Mouse (Mus musculus): ENCODE measurements around the gene Apoe. TPM values are rescaled to one million over a fixed set of nuclear protein-coding genes. Genes with fewer than 3 reads are reported as not detected.

Apoe gene
- total RNA-seq, 2 experiments from 2014 or later = 308 to 344 TPM

DNA sequence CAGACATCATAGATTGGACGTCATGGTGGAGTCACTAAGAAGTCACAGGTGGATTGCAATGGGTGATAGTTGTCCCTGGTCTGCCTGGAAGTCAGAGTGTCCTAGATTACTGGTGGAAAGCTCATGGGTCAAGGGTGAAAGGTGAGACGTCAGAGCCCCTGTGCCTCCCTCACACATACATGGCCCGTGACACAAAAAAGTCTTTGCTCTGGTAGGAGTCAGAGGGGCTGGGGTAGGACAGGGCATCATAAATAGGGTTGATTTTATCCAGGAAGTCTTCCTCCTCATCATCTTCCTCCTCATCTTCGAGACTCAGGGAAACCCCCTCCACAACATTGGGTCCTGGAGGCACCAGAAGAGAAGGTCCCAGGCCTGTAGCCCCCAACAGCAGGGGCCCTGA lies 18.4 kb upstream of the Apoe start:
- intact Hi-C loops (cut with DNase I) = no loop called here
- DNase-seq = no peak

DNA sequence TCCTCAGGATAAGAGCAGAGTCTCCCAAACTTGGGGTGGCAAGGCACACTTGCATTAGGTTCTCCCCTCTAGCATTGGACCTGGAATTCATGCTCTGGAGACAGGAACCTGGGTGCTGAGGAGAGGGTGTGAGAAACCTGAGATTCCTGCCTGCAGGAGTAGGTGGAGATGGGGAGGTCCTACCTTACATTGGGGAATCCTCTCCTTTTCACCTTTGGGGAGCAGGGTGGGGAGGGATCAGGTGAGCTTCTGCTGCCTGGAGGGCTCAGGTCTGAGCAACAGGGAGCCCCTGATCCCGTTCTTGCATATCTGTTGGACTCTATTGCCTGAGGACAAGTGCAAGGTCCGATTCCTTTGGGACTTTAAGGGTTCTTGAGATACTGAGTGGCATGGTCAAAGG lies 17.8 kb upstream of the Apoe start:
- intact Hi-C loops (cut with DNase I) = loop anchor here (1.0 kb wide), 1 partner anchor 32 kb away; no protein-coding TSS in a partner anchor
- DNase-seq = no peak

DNA sequence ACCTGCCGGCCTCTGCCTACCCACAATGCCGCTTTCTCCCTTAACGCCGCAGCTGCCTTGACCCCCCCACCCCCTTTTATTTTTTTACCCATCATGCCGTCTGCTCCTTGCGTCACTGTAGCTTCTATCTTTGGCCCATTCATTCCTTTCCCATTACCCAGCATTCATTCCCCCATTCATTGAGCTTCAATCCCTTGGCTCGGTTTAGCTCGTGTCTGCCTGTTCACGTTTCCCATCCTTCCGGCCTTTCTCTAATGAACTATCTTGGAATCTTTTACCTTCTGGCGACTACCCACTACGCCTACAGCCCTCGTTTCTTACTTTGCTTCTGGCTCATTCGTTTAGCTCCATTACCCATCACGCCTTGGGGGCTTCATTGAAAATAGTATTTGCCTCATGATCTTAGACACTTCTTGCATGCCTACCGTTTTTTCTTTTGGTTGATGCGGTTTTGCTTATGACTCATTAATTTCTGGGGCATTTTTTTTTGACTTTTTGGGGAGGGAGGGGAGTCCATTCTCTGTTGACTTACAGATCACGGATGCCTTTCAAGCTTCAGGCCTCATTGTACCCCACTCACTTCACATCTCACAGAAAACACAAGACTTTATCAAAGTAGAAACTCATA lies 17.2 kb upstream of the Apoe start:
- intact Hi-C loops (cut with DNase I) = loop anchor here (1.0 kb wide), 1 partner anchor 33 kb away; no protein-coding TSS in a partner anchor
- no peak for DNase-seq

DNA sequence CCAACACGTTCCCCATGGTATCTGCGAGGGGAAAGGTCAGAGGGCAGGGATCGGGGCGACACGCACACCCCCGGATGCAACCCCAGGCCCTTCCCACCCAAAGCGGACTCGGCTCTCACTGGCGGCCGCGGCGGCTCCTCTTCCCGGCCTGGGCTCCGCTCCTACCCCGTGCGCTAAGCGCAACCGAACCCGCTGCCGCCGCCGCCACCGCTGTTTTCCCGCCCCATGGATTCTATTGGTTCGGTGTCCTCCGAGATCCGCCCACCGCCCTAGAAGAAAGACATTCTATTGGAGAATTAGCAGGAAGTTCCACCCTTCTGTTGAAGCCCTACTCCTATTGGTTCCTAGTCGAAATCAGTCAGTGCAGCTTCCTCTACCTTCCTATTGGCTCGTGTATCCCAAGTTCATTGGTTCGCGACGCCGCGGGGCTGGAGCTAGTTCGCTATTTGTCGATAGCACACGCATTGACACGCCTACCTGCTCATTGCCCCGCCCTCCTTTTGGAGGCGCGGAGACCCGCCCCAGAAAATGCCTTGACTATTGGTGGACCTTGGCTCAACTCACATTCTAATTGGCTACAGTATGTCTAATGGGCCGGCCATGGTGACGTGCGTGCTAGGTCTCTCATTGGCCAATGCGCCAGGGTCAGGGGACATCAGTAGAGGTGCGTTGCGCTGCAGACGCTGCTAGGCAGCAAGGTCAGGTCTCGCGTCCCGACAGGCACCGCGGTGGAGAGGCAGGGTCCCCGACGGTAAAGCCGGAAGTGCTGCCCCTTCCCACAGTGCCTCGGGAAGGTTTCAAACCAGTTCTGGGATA lies 16.5 kb upstream of the Apoe start, which contains the start of gene Tomm40:
Gene Tomm40, minus strand, starts transcription at position 200 of the 816 bp plus-strand sequence.
- peak; percentile 94 to 95 for DNase-seq
- intact Hi-C loops (cut with DNase I) = loop anchor here (1.0 kb wide), 1 partner anchor 34 kb away; no protein-coding TSS in a partner anchor

DNA sequence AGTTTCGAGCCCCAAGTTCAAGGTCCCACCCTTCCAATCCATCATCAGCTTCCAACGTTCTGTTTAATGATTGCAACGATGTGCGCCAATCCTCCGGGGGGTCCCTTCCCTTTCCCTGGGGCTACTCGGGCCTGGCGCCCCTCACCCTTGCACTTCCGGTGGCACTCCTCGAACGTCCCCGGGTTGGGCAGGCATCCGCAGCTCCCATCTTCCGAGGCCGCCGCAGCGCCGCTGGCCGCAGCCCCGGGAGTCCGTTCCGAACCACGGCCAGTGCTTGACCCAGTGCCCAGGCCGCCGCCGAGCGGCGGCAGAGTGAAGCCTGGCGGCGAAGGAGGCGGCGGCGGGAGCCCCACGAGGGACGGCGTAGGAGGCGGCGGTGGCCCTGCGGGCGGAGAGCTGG lies 15.8 kb upstream of the Apoe start:
- intact Hi-C loops (cut with DNase I) = no loop called here

DNA sequence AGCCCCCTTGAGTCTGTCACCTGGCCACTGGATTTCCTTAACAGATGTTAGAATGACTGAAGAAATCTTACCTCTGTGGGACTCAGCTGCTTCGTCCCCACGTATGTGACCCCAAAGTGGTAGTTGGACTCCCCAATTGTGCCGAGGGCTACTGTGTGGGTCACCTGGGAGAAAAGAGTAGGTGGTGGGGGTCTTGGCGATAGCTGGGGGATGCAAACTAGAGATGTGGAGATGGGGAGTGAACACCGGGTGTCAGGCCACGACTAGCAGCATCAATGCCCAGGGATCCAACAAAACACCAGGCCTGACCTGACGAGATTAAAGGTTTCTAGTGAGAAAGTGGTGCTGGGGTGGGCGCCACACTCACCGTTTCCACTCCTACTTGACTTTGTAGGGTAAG lies 14.6 kb upstream of the Apoe start:
- DNase-seq = no peak
- intact Hi-C loops (cut with DNase I) = loop anchor here (2.0 kb wide), 1 partner anchor 45 kb away; no protein-coding TSS in a partner anchor

More for the DNA sequence above, 15.8 kb upstream of the Apoe start:
- no peak for DNase-seq

DNA sequence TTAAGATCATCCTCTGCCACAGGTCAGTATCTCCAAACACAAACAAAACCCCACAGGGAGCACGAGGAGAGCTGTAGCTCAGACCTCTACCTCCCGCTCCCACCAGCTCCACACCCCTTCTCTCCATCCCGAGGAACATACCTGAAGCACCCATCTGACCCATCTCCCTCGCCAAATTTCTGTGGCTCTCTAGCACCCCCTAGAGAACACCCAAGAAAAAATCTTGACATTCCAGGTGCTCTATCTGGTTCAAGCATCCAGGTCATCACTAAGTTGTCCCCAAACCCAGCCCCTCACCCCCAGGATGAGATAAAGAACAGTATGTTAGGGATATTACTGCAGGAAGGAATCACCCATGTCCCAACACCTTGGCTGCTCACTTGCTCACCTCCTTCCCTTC lies 14.2 kb upstream of the Apoe start:
- DNase-seq = no peak
- intact Hi-C loops (cut with DNase I) = loop anchor here (2.0 kb wide), 1 partner anchor 44 kb away; no protein-coding TSS in a partner anchor

DNA sequence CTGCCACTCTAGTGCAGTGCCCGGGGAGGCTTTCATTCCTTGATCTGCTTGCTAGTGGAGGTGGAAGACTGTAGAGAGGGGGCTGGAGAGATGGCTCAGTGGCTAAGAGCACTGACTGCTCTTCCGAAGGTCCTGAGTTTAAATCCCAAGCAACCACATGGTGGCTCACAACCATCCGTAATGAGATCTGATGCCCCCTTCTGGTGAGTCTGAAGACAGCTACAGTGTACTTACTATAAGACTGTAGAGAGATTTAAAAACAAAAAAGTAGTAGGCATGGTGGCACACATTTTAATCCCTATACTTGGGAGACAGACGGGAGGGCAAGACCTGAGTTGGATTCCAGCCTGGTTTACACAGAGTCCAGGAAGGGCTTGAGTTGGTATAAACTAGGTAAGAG lies 13.4 kb upstream of the Apoe start:
- no peak for DNase-seq
- intact Hi-C loops (cut with DNase I) = loop anchor here (2.0 kb wide), 1 partner anchor 44 kb away; no protein-coding TSS in a partner anchor

DNA sequence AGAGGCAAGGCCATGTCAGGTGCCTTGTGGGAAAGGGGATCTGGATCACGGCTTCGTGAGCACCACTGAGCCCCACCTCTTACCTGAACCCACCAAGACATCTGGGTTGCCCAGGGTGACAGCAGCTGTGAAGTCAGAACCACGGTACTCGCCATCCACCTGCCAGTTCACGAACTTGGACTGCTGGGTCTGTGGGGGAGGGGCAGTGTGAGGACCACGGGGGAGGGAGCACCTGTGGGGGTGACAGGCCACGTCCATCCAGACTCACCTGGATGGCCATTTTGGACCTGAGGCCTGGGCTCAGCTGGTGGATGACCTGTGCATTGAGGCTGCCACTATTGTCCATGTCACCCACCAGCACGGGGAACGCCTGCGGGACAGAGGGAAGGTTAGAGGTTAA lies 11.7 kb upstream of the Apoe start:
- no peak for DNase-seq
- intact Hi-C loops (cut with DNase I) = no loop called here

DNA sequence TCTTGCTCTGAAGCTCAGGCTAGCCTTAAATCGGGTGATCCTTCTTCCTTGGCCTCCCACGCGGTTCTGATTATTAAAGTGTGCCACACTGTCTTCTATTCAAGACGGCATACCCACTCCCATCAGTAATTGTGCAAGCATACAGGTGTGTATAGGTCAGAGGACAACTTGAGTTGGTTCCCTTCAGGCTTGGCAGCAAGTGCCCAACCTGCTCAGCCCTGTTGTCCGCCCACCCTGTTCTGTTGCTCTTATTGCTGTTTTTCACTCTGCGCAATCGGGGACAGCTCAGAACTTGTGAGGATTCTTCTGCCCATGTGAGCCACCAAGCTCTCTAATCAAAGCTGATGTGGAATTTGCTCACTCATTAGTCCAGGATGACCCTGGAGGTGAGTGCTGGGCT lies 6.3 kb upstream of the Apoe start:
- intact Hi-C loops (cut with DNase I) = loop anchor here (10.0 kb wide), 1 partner anchor 300 kb away; the partner anchor contains the start of genes Ckm and Klc3
- no peak for DNase-seq

DNA sequence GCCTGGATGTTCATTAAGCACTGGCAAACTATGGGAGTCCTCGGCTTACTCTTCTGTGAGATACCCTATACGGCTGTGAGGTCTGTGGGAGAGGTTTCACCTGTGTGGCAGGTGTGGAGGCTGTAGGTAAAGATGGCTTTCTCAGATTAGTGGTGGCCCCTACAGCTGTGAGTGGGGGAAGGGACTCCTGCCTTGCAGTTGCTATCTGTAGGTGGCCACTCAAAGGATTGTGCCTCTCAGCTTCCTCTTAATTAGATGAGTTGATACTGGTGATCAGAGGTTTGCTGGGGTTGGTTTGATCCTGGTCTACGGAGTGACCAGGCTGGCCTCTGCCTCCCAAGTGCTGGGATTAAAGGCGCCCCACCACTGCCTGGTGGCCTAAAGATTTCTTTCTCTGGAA lies 5.5 kb upstream of the Apoe start:
- intact Hi-C loops (cut with DNase I) = loop anchor here (5.0 to 10.0 kb wide), 2 partner anchors 38 to 300 kb away; partner anchors contain the start of genes Ckm and Klc3
- no peak for DNase-seq

DNA sequence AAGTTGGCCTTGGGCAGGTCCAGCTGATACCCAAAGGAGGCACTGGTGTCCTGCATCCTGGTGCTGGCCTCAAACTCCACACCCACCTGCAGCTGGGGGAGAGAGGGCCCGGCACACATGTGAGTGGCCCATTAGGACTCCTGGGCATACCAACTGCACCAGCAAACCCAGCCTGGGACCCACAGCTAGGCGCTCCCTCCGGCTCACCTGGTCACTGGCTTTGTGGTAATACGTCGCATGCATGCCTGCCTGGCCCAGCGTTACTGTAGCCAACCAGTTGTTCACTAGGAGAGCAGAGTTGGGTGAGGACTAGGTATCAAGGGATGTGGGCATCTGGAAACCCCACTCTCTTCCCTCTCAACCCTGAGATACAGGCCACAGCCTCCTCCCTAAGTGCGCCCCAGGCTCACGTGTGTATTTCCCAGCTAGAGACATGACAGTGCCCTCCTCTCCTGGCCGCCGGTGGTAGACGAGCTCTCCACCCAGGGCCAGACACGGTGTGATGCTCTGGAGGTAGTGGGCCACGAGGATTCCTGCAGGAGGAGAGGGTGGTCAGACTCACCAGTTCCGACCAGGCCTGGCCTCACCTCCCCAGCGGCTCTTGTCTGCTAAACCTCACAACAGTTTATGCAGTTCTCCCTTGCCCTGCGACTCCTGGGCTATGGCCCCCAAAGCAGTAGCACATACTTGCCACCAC lies 4.0 kb upstream of the Apoe start:
- DNase-seq = no peak
- intact Hi-C loops (cut with DNase I) = loop anchor here (5.0 to 10.0 kb wide), 2 partner anchors 39 to 298 kb away; partner anchors contain the start of genes Ckm and Klc3

DNA sequence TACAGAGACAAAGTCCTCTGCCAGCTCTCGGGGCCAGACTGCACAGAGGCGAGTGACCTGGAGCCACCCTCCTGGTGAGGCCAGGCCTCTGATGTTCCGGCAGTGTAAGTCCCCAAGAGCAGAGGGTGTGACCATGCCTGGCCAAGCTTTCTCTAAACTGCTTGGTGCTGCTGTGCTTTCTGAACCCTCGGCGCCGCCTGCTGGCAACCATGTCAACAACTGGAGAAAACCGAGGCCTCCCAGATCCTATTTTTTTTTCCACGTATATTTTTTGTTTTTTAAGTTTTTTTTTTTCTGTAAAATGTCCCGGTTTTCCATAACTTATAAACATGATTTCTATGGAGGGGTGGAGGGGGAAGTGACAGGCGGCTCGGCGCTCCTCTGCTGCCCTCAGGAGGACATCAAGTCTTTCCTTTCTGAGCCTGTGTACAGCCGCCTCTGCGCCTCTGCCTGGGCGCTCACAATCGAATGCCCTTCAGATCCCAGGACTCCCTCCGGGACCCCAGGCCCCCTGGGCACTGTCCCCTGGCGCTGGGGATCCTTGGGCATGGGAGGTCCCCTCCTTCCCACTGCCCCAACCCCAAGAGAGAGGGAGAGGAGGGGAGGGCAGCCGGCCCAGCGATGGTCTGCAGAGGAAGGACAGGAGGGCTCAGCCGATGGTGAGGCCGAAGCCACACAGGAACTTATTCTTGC lies 2.2 kb upstream of the Apoe start:
- peak; percentile 78 to 83 for DNase-seq
- intact Hi-C loops (cut with DNase I) = loop anchor here (1.0 to 10.0 kb wide), 3 partner anchors 32 to 296 kb away; partner anchors contain the start of genes Ckm and Klc3

DNA sequence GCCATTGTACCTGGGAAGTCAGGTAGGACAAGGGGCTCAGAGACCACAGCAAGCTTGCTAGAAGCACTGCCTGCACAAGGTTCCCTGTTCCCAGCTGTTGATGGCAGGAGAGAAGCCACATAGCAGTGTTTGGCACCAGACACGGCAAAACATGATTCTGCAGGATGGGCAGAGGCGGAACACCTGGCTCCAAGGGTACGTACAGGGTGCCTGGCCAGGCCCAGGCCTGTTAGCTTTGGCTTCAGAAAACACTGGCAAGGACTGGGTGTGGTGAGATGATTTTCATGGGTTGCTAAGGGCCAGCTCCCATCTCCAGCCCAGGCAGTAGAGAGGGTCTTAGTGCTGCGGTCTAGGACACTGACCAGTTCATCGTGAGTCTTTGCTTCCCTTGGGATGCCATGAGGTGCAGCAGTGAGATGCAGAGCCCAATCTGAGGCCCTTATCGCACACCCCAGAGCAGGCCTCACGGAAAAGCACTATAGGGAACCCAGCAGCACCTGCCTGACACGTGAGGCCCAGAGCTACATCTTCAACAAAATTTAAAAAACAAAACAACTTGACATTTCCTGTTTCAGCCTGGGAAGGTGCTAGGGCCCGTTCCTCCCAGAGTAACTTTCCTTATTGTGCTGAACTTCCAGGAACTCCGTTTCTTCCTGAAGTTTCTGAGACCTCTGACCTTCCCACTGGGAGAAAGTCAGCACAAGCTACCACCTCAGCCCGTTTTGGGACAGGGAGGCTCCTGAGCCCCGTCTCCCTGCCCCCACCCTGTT lies 1.5 kb upstream of the Apoe start:
- DNase-seq = no peak
- intact Hi-C loops (cut with DNase I) = loop anchor here (1.0 to 10.0 kb wide), 3 partner anchors 31 to 296 kb away; partner anchors contain the start of genes Ckm and Klc3

DNA sequence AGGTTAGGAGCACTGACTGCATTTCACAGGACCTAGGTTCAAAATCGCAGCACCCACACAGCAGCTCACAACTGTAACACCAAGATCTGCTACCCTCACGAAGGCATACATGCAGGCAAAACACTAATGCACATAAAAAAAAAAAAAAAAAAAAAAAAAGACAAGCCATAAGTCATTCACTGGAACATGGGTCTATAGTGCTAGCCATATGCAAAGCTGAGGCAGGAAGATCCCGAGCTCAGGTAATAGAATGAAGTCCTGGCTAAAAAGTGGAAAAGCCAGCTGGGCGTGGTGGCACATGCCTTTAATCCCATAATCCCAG lies 800 bp upstream of the Apoe start:
- no peak for DNase-seq
- intact Hi-C loops (cut with DNase I) = loop anchor here (2.0 to 10.0 kb wide), 3 partner anchors 43 to 295 kb away; partner anchors contain the start of genes Ckm and Klc3

DNA sequence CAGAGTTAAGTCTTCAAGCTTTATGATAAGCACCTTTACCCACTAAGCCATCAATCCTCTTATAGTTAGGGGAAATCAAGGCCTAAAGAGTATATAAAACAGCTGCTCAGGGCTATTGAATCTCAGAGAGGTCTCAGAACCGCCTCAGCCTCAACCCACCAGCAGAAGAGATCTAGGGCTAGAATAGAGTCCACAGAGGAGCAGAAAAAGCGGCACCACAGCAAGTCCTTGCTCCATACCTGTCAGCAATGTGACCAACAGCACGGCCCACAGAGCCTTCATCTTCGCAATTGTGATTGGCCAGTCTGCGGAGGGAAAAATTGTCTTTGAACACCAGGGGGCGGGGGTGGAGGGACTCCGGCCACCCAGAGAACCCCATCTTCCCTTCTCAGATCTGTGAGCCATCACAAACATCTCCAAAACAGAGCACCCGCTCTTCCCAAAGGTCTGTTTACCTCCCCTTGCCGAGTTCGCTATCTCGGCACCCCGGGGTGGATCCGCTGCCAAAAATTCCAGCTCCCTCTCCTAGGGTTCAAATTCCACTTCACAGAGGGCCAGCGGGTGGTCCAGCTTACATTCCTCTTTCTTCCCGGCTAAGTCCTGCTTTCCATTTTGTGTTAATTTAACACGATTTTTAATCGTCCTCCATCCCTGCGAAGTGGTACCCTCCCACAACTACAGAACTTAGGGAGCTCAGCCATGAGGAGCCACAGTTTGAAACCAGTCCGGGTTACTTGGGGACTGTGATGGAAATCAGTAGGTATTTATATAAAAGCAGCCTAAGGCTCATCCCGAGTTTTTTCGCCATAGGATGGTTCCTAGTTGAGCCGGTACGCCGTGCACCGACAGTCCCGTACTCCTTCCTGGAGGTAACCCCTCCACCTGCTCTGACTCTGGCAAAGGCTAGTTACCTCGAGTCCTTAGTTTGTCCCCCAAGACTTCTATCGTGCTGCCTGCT lies 760 bp downstream of the Apoe start:
- intact Hi-C loops (cut with DNase I) = loop anchor here (2.0 kb wide), 1 partner anchor 73 kb away; no protein-coding TSS in a partner anchor
- DNase-seq = peak in 1 of 2 experiments; percentile 43

DNA sequence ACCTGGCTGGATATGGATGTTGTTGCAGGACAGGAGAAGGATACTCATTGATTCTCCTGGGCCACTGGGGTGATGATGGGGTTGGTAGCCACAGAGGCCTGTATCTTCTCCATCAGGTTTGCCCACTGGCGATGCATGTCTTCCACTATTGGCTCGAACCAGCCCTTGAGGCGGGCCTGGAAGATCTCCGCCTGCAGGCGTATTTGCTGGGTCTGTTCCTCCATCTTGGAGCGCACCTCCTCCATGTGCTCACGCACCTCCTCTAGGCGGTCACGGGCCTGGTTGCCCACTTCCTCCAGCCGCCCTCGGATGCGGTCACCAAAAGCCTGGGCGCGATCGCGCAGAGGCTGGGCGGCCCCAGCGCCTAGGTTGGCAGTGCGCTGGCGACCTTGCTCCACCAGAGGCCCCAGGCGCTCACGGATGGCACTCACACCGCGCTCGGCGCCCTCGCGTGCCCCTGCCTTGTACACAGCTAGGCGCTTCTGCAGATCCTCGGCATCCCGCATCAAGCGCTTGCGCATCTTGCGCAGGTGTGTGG lies 2.6 kb downstream of the Apoe start:
- DNase-seq = no peak
- intact Hi-C loops (cut with DNase I) = no loop called here

DNA sequence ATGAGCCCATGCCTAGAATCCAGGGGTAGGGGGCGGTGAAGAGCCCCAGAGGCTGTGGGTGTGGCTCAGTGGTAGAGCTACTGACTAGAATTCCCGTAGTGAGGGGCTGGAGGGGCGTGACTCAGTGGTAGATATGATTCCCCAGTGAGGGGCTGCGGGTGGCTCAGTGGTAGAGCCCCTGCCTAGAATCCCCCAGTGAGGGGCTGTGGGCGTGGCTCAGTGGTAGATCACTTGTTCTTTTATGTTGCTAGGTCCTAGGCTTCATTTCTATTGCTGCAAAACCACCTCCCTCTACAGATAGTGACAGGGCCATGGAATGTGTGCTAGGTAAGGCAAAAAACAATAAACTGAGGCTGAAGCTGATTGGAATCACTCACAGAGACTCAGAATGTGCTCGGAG lies 3.1 kb downstream of the Apoe start:
- intact Hi-C loops (cut with DNase I) = no loop called here
- DNase-seq = no peak
